Mouse (Mus musculus) lung, adult 2 months (tissue): ENCODE measurements around the gene Fah. TPM values are rescaled to one million over a fixed set of nuclear protein-coding genes. Genes with fewer than 3 reads are reported as not detected.

Experiments
- DNase-seq: peaks from one replicate; pipeline ENCODE4 v3.0.0; 2022
- H3K4me1 ChIP-seq: fragments of 200-500 bp; 2 replicates; pipeline ENCODE4 v1.6.1; 2011; ENCODE audit warnings: low read length; ENCODE audit not compliant: control insufficient read depth, insufficient read depth
- H3K4me3 ChIP-seq: fragments of 200-500 bp; replicated peaks from 2 replicates; pipeline ENCODE3; 2011; ENCODE audit warnings: low read depth, mild to moderate bottlenecking, control low read depth, low read length; ENCODE audit errors: extremely low read depth
- CTCF ChIP-seq: fragments of 200-500 bp; IDR thresholded peaks from 2 replicates; pipeline ENCODE4 v1.5.1; 2011; ENCODE audit warnings: mild to moderate bottlenecking, low read length, control low read depth; ENCODE audit not compliant: insufficient read depth
- POLR2A ChIP-seq: fragments of 200-500 bp; IDR thresholded peaks from 2 replicates; pipeline ENCODE4 v1.6.1; 2011; ENCODE audit warnings: low read depth, mild to moderate bottlenecking, control low read depth, low read length, borderline replicate concordance; ENCODE audit errors: extremely low read depth
- WGBS: fragments of 180-500 bp; shearing (Covaris S2); methylation state at CpG from one replicate; pipeline ENCODE4 v1.1.7; 2018; 5-methylcytosine and 5-hydroxymethylcytosine counted together
- polyA plus RNA-seq: library from polyadenylated mRNA; depleted of rRNA; stranded (reverse); fragments of >200 nt; gene quantifications from 2 replicates; pipeline ENCODE4 v1.2.3, GENCODE M21; 2012; rRNA removed

The Fah gene
- polyA plus RNA-seq, result 46.4 and 51.1 TPM in 2 replicates

- DNase-seq, result peak; percentile 62
- 3% methylated on average over 10 of the region's 10 CpGs for WGBS
These were observed at the start of gene Fah for GRCm38 (mm10) chr7:84606293-84606749. TSS of gene Fah (minus strand) at chr7:84606722.

GRCm38 (mm10) chr7:84652740-84653139, 46.2 kb upstream of the Fah start:
- no peak for TF ChIP-seq CTCF
- no peak for TF ChIP-seq POLR2A
- 68% methylated on average over 2 of the region's 2 CpGs for WGBS
- no peak for DNase-seq
- Histone ChIP-seq H3K4me1 (peaks cover 7% of the 10 kb centered on the region), H3K4me3 (no peak overlapping the region)

More at GRCm38 (mm10) chr7:84606293-84606749, at the start of gene Fah:
- Histone ChIP-seq H3K4me1 (peaks cover 6% of the 10 kb centered on the region), H3K4me3 (peak within 1 kb of the TSS; percentile 95)
- TF ChIP-seq CTCF (no peak), POLR2A (no peak)

GRCm38 (mm10) chr7:84651987-84652321, 45.4 kb upstream of the Fah start:
- 41% methylated on average over 2 of the region's 2 CpGs for WGBS
- Histone ChIP-seq H3K4me1 (peaks cover 6% of the 10 kb centered on the region), H3K4me3 (no peak overlapping the region)
- no peak for TF ChIP-seq CTCF
- no peak for TF ChIP-seq POLR2A
- DNase-seq, result no peak

GRCm38 (mm10) chr7:84651303-84651986, 44.9 kb upstream of the Fah start:
- 89% methylated on average over 4 of the region's 4 CpGs for WGBS
- Histone ChIP-seq H3K4me1 (peaks cover 6% of the 10 kb centered on the region), H3K4me3 (no peak overlapping the region)
- TF ChIP-seq CTCF, result no peak
- no peak for TF ChIP-seq POLR2A
- no peak for DNase-seq

- TF ChIP-seq POLR2A, result no peak
- TF ChIP-seq CTCF, result no peak
- Histone ChIP-seq H3K4me1 (peaks cover 2% of the 10 kb centered on the region), H3K4me3 (no peak overlapping the region)
- WGBS, result 75% methylated on average over 2 of the region's 2 CpGs
- DNase-seq, result no peak
These were observed 42.5 kb upstream of the Fah start for GRCm38 (mm10) chr7:84649016-84649415.

- TF ChIP-seq POLR2A (no peak), CTCF (no peak)
- Histone ChIP-seq H3K4me1 (peaks cover 3% of the 10 kb centered on the region), H3K4me3 (no peak overlapping the region)
- WGBS, result 33% methylated on average over 1 of the region's 1 CpGs
- DNase-seq, result no peak
These were observed 39.7 kb upstream of the Fah start for GRCm38 (mm10) chr7:84646256-84646655.

GRCm38 (mm10) chr7:84643270-84643998, 36.9 kb upstream of the Fah start:
- no peak for TF ChIP-seq POLR2A
- no peak for TF ChIP-seq CTCF
- 83% methylated on average over 6 of the region's 6 CpGs for WGBS
- no peak overlapping the region for H3K4me3 ChIP-seq
- peaks cover 3% of the 10 kb centered on the region for H3K4me1 ChIP-seq
- no peak for DNase-seq

- no peak for DNase-seq
- no peak for TF ChIP-seq CTCF
- TF ChIP-seq POLR2A, result no peak
- Histone ChIP-seq H3K4me1 (peaks cover 3% of the 10 kb centered on the region), H3K4me3 (no peak overlapping the region)
- WGBS, result 82% methylated on average over 6 of the region's 6 CpGs
These were observed 35.8 kb upstream of the Fah start for GRCm38 (mm10) chr7:84642159-84642928.

GRCm38 (mm10) chr7:84636939-84637338, 30.4 kb upstream of the Fah start:
- no peak for TF ChIP-seq POLR2A
- TF ChIP-seq CTCF, result no peak
- Histone ChIP-seq H3K4me3 (no peak overlapping the region), H3K4me1 (no peaks in the 10 kb centered on the region)
- DNase-seq, result no peak

- DNase-seq, result no peak
- WGBS, result 91% methylated on average over 3 of the region's 3 CpGs
- no peak for TF ChIP-seq CTCF
- no peak for TF ChIP-seq POLR2A
- Histone ChIP-seq H3K4me1 (no peaks in the 10 kb centered on the region), H3K4me3 (no peak overlapping the region)
These were observed 25.4 kb upstream of the Fah start for GRCm38 (mm10) chr7:84631878-84632277.
